Mouse (Mus musculus): ENCODE measurements around the gene Lck.

GRCm38 (mm10) chr4:129550295-129550694 lies 23.1 kb downstream of the Lck start:
- TF ChIP-seq CTCF (IDR thresholded peaks at IDR 0.05; ENCODE audit: control insufficient read depth, insufficient read depth, low read length): no peak
- TF ChIP-seq POLR2A (IDR thresholded peaks at IDR 0.05; ENCODE audit: borderline replicate concordance, control insufficient read depth, low read depth, low read length): no peak
